Mouse (Mus musculus) urinary bladder, adult 18-20 months (tissue): ENCODE data around the gene 3110040M04Rik.
"Not testable (repeated sequence)": the region's sequence is repeated elsewhere in the genome, so short reads cannot be mapped to it uniquely, and the experiment has no call there.

Source experiments
- DNase-seq, 2 experiments: peaks; one replicate each; pipeline ENCODE4 v3.0.0; 2022; ENCODE audit warnings: low spot score in 2 of 2, mixed read lengths in 2 of 2

3110040M04Rik gene

DNA sequence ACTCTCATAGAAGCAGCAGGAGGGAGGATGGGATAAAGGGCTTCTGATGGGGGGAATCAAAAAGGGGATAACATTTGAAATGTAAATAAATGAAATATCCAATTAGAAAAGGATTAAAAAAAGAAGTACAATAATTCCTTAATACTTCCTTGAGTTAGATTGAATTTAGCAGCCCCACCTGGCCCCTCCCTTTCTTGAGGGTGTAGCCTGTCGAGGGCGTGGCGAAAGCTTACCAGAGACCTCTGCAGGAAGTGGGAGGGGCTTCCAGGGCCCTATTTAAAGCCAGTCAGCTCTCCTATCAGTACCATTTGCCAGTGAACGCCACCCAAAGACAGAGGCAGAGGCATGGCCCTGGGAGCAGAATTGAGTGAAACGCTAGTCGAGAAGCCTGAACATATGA, at the start of gene 3110040M04Rik:
Gene 3110040M04Rik, plus strand, starts transcription at position 304 of the 400 bp plus-strand sequence.
- not testable (repeated sequence) for DNase-seq

DNA sequence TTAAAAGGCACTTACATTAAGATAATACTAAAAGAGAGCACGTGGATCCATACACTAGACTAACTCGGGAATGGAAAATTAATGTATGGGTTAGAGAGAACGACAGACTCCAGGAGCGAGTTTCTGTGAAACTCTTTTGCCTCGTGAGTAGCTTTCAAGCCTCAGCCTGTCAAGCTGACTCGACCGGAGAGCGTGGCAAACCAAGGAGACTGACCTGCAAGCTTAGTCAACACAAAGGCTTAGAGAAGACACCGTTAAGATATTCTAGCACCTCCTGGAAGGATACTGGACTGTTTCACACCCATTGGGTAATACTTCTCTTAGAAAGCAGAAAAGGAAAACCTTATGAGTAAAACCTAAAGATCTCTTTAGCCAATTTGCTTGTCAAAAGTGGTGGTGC, 49.8 kb upstream of the 3110040M04Rik start:
- not testable (repeated sequence) for DNase-seq

DNA sequence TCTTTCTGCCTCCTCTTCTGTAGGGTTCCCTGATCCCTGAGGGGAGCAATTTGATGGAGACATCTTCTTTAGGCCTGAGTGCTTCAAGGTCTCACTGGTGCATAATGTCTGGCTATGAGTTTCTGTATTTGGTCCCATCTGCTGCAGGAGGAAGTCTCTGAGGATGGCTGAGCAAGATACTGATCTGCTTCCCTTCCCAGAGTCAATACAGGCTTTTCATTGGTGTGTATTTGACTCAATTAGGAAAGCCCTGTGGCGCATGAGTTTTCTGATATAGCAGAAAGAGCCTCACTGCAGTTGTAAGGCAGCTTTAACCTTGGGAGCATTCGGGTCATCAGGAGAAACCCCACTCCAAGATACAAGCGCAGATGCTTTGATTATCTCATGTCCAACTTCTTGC, 47.8 kb upstream of the 3110040M04Rik start:
- no peak for DNase-seq

DNA sequence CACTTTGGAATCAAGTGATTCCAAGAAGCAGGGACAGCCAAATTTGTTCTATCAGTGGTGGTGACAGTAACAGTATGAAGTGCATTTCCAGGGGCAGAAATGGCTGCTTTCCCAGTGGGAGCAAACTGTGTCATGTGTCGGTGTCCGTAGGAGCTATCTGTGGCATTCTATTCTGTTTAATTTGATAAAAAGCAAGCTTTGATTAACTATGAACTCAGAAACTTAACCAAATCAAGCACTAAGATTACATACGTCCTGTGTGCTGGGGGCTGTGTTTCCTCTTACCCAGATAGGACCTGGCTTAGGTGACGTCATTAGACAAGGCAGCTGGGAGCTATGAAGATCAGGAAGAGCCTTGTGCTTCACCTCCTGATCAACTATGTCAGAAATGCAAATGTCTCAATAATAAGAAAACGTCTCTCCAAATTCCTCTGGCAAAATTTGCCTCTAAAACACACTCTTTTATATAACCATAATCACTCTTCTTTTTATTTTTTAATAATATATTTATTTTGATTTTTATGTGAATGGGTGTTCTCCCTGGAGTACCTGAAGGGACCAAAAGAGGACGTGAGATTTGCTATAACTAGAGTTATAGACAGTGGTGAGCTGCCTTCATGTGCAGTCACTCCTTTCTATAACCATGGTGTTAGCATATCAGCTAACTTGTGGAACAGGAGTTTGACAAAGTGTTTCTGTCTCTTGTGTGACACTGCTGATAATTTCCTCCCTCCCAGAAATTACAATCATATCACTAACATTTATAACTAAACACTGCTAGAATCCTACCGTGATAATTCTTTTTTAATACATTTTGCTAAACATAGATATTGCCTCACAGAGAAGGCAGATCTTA, 46.9 kb upstream of the 3110040M04Rik start:
- DNase-seq = no peak

DNA sequence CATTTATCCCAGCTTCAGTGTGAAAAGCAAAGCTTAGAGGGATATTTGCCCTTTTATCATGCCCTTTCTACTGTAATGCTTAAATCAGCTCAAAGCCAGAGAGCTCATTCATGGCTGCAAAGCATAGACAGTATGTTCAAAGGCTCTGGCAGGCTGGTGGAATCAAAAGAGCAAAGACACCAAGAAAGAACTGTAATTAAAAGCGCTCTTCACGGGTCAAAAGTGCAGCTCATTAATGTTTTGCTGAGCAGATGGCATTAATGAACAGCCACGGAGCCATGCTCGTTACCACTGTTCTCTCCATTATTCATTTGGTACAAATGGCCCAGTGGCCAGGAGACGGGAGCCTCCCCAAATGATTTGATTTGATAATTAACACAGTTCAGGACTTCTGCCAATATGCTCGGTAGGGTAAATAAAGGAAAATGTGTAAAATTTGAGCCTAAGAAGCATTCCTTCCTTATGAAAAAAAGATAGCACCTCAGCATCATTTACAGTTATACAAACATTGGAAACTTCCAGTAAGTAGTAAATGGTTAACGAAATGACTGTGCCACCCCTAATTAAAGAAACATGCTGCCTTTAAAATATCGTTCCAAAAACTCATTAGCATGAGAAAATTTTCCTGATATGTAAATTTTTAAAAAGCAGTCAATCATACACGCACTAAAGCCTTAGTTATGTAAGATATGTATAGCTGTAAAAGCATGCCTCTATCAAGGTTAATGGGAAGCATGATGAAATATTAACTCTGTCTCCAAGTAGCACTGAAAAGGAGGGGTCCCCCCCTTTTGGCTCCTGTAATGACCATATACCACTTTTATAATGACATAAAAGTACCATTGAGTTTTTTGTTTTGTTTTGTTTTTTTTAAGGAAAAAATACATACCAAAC, 45.7 kb upstream of the 3110040M04Rik start:
- DNase-seq = no peak

DNA sequence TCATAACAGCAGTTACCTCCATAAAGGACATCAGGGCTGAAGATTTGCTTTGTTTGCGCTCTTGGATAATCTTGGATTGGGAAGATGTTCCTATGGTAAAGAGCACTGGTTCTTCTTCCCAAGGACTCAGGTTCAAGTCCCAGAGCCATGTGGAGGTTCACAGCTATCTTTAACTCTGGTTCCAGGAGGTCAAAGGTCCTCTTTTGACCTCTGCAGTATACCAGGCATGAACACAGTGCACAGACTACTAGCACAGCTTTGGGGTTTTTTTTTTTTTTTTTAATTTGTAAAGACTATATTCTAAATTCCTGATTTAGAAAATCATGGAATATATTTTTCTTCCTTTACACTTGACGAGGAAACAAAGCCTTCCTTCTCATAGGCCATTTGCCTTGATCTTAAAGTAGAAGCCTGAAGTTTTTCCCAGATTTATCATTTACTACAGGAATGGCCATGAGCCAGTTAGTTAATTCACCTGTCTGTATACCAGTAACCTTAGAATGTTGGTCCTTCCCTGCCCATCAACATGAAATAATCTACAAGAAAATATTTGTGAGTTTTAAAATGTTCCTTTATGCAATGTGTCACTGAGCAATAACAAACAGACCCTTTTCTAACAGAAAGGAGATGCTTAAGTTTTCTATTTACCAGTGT, 44.9 kb upstream of the 3110040M04Rik start:
- no peak for DNase-seq

DNA sequence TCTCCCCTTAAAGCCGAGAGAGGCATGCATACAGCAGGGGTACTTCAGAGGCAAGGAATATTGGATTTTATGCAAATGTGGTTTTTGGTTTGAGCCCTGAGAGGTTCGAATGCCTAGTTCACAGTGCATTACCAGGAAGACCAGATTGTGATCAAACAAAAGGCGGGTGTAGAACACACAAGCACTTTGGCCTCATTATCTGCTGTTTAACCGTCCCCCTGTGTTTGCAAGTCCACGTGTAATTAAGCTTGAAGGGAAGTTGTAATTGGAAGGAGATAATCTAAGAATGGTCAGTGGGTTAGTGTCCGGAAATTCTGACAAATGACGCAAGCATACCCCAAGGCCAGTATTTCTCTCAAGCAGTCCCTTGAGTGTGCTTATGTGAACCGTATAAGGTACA, 37.9 kb upstream of the 3110040M04Rik start:
- no peak for DNase-seq

DNA sequence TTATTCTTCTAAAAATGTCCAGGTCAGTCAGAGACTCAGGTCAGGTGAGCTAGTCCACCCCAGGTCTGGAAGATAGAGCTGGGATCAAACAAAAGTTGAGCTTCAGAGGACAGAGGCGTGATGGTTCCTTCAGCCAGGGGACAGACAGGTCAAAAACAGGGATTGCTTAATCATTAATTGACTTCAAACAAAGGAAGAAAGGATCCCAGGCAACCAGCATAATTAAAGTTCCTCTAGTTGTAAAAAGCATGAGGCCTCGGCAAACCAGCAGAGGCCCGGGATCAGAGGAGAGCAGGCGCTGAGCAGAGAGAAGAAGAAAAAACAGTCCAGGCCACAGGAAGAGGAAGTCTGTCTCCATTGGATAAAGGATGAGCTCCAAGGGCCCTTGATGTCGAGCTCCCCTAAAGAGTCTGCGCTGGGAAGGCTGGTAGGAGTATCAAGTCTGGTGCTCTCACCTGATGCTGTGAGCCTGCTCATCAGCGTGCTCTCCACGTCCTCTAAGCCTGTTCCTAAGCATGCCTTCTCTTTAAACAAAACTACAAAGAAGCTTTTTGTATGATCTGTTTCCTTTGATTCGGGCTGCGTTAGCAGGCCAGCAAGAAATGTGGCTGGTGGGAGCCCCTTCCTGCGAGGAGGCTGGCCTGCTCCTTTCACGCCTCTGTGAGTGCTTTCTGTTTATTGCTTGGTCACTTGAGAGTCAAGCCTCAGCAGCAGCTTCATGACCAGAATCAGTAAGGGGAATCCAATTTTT, 36.4 kb upstream of the 3110040M04Rik start:
- DNase-seq = no peak

DNA sequence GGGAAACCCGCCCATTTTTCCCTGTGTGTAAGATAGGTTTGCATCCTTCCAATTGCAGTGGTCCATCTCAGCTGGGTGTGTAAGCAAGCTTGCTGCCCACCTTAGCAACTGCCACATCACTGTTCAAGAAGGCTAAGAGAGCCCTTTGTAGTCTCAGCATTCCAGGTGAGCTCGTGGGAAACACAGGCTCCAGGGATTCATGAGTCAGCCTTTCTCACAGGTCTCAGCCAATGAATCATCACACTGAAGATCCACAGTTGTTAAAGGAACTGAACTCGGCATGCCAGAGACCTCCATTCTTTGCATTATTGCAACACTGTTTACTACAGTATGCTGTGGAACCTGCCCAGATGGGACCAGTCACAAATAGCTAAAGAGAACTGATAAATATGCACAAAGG, 35.3 kb upstream of the 3110040M04Rik start:
- no peak for DNase-seq

DNA sequence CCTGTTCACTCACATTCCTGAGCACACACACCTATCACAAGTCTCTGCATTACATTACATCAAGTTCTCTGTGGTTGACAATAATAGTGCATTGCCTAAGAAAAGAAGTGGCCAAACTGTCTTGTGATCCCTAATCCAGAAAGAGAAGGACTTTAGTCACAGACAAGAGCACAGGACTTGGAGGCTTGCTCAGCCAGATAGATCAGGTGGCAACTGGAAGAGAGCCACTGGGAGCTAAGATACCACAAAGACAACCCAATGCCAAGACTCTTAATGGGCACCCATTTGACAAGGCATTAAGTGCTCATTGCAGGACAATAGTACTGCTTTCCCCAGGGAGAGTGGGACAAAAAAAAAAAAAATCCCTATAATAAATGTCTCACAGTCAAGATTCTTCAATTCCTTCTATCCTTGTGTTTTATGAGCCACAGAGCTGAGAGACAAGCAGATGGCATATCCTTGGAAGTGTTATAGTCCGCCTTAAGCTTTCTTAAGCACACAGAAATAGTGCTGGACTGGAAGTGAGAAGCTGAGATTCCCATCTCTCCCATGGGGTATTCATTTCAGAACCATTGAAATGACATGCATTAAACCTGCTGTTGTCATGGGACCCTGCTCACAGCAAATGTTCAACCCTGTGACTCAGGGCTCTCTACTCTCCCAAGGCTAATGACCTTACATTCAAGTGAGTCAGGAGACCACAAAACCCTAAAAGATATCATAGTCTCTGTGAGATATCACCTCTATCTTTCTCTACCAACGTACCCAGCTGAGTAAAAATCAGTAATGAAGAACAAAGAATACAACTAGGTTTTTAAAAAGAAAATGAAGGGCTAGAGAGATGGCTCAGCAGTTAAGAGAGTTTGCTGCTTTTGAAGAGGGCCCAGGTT, 32.1 kb upstream of the 3110040M04Rik start:
- no peak for DNase-seq

DNA sequence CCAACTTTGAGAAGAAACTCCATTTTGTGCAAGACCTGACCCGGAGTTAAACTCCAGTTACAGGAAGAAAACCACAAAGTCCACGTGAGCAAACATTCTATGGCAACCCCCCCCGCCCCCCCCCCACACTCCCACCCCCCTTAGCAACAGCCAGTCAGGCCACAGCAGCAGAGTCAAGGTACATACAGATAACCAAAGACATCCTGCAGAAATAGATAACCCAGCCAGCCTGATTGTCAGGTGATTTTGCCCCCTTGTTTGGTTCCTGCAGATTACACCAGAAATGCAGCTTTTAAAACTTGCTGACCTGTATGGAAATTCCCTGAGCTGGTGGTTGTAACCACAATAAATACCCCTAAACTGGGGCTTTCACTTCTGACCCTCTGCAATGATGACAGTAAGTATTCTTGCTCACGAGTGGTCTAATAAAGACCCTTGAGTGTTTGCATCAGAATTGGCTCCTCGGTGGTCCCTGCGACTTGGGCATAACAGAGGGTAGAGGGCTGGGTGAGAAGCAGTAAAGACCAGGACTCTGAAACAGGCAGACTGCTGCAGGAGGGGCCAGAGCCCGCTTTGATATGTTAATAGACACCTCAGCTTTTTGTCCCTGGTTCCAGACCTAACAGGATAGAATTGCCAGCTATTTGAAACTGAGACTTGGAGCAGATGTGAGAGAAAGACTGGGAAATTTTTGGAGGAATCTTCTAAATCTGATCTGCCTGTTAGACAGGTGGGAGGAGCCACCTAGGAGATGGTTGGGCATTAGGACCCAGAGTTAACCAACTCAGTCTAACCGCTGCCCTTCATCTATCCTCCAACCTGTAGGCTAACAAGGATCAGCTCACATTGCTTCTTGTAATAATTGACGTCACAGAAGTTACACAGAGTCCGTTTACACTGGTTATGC, 26.6 kb upstream of the 3110040M04Rik start:
- no peak for DNase-seq

DNA sequence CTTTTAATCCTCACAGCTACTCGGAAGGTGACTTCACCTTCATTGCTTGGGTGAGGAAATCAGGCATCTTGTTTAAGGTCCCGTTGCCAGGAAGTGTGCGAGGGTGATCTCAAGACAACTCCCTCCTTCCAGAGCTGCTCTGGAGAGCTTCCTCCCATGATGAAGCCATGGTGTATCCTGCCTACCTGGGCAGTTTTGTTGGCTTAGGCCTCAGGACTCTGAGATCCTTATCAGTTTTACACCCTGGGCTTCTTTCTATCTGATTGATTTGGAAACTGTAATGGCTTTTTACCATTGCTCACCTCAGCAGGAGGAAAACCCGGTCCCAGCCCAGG, 26.0 kb upstream of the 3110040M04Rik start:
- peak in 1 of 2 experiments; percentile 11 for DNase-seq

DNA sequence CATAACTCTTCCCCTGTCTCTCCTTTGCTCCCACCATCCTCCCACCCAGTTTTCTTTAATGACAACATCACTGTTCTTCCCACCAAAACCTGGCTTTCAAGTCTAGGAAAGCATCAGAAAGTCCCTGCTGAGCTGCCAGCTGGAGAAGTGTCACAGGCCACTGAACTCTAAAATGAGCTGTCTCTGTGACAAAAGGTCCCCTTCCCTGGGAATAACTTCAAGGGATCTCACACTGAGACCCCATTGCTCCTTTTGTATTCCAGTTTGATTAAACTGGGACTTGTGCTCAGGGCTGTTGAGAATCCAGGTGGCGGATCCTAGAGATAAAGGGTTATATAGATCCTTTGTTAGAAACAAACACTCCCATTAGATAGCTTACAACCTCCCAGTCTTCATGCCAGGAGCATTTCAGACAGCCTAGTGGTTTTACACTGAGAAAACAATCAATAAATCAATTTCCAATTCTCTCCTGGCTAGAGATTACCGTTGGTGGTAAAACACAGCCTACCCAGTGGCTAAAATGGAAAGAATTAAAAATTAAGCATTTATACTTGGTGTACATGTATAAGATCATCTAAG, 25.3 kb upstream of the 3110040M04Rik start:
- DNase-seq = no peak

DNA sequence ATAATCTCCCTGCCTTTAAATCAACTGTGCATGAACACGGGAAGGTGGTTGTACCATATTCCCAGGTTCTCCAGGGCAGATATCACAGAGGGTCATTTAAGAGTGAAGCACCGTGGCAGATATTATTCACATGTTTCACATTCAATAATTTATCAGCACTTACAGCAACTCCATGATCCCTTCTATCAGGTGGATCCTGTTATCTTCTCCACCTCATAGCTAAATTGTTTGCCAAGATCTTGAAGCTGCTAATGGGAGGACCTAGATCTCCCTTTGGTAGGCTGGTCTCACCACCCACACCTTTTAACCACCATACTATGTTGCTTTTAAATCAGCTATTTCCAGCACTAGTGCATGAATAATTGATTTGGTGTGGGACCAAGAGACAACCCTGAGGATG, 23.8 kb upstream of the 3110040M04Rik start:
- no peak for DNase-seq

DNA sequence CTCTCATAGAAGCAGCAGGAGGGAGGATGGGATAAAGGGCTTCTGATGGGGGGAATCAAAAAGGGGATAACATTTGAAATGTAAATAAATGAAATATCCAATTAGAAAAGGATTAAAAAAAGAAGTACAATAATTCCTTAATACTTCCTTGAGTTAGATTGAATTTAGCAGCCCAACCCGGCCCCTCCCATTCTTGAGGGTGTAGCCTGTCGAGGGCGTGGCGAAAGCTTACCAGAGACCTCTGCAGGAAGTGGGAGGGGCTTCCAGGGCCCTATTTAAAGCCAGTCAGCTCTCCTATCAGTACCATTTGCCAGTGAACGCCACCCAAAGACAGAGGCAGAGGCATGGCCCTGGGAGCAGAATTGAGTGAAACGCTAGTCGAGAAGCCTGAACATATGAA, 21.7 kb upstream of the 3110040M04Rik start, which contains the start of gene Gm47985:
Gene Gm47985, plus strand, starts transcription at position 272 of the 400 bp plus-strand sequence.
- not testable (repeated sequence) for DNase-seq

DNA sequence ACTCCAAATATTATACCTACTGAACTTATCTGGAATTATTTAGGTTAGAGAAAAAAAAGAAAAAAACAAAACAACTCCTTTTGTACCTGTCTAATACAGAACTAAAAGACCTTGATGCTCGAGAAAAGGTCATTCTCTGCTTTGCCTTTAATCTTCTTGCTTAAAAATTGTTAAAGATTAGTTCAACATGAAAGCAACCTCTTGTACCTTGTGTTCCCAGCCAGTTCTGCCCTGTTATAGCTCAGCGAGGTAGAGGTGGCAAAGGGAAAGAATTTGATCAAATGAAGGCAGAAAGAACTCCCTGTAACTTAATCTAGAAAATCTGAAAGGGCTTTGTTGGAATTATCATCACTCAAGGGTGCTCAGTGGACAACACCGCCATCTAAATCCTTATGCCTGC, 17.7 kb upstream of the 3110040M04Rik start:
- not testable (repeated sequence) for DNase-seq

DNA sequence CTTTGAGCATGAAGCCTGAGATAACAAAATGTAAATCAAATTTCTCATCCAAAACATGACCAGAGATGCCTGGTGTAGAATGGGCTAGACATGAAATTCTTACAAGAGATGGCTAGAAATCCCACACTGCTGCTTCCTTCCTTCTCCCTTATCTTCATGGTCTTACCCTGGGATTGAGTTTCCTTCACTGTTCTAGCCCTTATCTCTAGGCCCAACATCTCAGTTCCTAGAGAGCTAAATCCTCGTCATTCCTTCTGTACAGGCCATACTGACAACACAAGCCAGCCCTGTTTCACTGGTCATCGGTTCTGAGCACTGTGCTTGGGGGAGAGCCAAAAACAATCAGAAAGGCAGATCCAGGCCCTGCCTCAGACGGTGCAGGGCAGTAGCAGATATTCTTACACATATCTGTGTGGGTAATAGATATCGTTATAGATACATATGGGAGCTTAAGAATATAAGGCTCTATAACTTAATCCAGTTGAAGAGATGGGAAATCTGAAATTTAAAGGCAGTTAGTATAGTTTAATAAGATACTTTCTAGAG, 17.0 kb upstream of the 3110040M04Rik start:
- not testable (repeated sequence) for DNase-seq

DNA sequence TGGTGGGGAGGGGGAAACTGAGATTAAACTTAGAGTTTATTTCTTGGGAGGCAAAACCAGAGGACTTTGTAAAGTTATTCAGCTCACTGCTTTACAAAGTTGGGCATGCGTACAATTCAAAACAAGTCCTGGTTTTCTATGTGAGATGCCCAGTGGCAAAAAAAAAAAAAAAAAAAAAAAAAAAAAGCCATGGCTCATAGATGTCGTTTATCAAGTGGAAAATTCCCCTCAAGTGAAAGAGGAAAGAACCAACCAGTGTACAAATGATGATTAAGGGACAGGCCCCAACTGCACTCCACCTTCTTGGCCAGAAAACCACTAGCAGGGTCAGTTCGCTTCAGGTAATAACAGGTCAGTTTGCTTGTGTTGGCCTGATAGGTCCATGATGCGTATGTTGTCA, 15.5 kb upstream of the 3110040M04Rik start:
- DNase-seq = no peak

DNA sequence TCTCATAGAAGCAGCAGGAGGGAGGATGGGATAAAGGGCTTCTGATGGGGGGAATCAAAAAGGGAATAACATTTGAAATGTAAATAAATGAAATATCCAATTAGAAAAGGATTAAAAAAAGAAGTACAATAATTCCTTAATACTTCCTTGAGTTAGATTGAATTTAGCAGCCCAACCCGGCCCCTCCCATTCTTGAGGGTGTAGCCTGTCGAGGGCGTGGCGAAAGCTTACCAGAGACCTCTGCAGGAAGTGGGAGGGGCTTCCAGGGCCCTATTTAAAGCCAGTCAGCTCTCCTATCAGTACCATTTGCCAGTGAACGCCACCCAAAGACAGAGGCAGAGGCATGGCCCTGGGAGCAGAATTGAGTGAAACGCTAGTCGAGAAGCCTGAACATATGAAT, 11.8 kb upstream of the 3110040M04Rik start, which contains the start of gene Gm8947:
Gene Gm8947, plus strand, starts transcription at position 302 of the 400 bp plus-strand sequence.
- not testable (repeated sequence) for DNase-seq
